Mouse (Mus musculus): ENCODE measurements around the gene Calhm1. TPM values are rescaled to one million over a fixed set of nuclear protein-coding genes. Genes with fewer than 3 reads are reported as not detected.

The Calhm1 gene
- polyA plus RNA-seq (2012; rRNA removed), result 0.13 TPM in 1 of 2 replicates, not detected in the other

DNA sequence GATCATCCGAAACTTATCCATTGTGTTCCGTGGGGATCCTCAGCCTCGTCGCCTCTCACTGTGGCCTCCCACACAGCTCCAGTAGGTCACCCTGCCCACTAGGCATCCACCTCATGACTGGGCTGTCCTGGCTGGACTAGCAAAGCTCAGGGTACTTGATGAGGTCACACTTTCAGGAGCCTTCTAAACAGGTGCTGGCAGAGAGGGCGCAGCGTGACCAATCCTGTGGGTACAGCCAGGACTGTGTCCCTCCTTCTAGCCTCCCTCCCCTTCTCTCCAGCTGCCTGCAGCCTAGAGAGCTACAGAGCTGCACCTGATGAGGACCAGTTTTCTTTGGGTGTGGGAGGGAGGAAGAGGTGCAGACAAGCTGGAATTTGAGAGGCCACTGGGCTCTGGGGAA, at the start of gene Calhm1:
TSS of gene Calhm1 (minus strand) at position 101 of the 400 bp plus-strand sequence.
- Histone ChIP-seq H3K27ac (ENCODE audit: control insufficient read depth, insufficient read depth, low read length) (no peak within 1 kb of the TSS), H3K27me3 (ENCODE audit: control insufficient read depth, insufficient read depth, low read length) (no peaks in the 10 kb centered on the region; the same call in 1 of the 2 replicates), H3K36me3 (ENCODE audit: control insufficient read depth, insufficient read depth, low read length) (no peaks in the 10 kb centered on the region), H3K4me3 (ENCODE audit: control insufficient read depth, insufficient read depth, low read length) (no peak within 1 kb of the TSS), H3K4me1 (replicated peaks; ENCODE audit: control insufficient read depth, insufficient read depth, low read length) (peaks cover 6% of the 10 kb centered on the region)
- no peak for TF ChIP-seq CTCF (IDR thresholded peaks at IDR 0.05; ENCODE audit: borderline replicate concordance, control insufficient read depth, extremely low read depth, insufficient read depth, low read length, poor library complexity)
- no peak for TF ChIP-seq POLR2A (IDR thresholded peaks at IDR 0.05; ENCODE audit: control insufficient read depth, extremely low read depth, insufficient read depth, low read length, poor library complexity)
- 95% methylated on average over 6 of the region's 6 CpGs for WGBS
- DNase-seq, result no peak

- no peak for TF ChIP-seq CTCF (IDR thresholded peaks at IDR 0.05; ENCODE audit: borderline replicate concordance, control insufficient read depth, extremely low read depth, insufficient read depth, low read length, poor library complexity)
- no peak for TF ChIP-seq POLR2A (IDR thresholded peaks at IDR 0.05; ENCODE audit: control insufficient read depth, extremely low read depth, insufficient read depth, low read length, poor library complexity)
- Histone ChIP-seq H3K27me3 (ENCODE audit: control insufficient read depth, insufficient read depth, low read length) (no peaks in the 10 kb centered on the region), H3K4me3 (ENCODE audit: control insufficient read depth, insufficient read depth, low read length) (no peak overlapping the region), H3K36me3 (ENCODE audit: control insufficient read depth, insufficient read depth, low read length) (no peaks in the 10 kb centered on the region), H3K27ac (ENCODE audit: control insufficient read depth, insufficient read depth, low read length) (no peak overlapping the region), H3K4me1 (replicated peaks; ENCODE audit: control insufficient read depth, insufficient read depth, low read length) (no peaks in the 10 kb centered on the region)
- no peak for DNase-seq
- WGBS, result 99% methylated on average over 5 of the region's 5 CpGs
Observed at GRCm38 (mm10) chr19:47192158-47192557, 48.1 kb upstream of the Calhm1 start.

GRCm38 (mm10) chr19:47188515-47189128, 44.6 kb upstream of the Calhm1 start:
- Histone ChIP-seq H3K27me3 (ENCODE audit: control insufficient read depth, insufficient read depth, low read length) (no peaks in the 10 kb centered on the region), H3K36me3 (ENCODE audit: control insufficient read depth, insufficient read depth, low read length) (no peaks in the 10 kb centered on the region), H3K4me1 (replicated peaks; ENCODE audit: control insufficient read depth, insufficient read depth, low read length) (no peaks in the 10 kb centered on the region; the same call in 1 of the 2 replicates), H3K4me3 (ENCODE audit: control insufficient read depth, insufficient read depth, low read length) (no peak overlapping the region), H3K27ac (ENCODE audit: control insufficient read depth, insufficient read depth, low read length) (no peak overlapping the region)
- no peak for DNase-seq
- no peak for TF ChIP-seq CTCF (IDR thresholded peaks at IDR 0.05; ENCODE audit: borderline replicate concordance, control insufficient read depth, extremely low read depth, insufficient read depth, low read length, poor library complexity)
- no peak for TF ChIP-seq POLR2A (IDR thresholded peaks at IDR 0.05; ENCODE audit: control insufficient read depth, extremely low read depth, insufficient read depth, low read length, poor library complexity)
- WGBS, result 92% methylated on average over 11 of the region's 11 CpGs

DNA sequence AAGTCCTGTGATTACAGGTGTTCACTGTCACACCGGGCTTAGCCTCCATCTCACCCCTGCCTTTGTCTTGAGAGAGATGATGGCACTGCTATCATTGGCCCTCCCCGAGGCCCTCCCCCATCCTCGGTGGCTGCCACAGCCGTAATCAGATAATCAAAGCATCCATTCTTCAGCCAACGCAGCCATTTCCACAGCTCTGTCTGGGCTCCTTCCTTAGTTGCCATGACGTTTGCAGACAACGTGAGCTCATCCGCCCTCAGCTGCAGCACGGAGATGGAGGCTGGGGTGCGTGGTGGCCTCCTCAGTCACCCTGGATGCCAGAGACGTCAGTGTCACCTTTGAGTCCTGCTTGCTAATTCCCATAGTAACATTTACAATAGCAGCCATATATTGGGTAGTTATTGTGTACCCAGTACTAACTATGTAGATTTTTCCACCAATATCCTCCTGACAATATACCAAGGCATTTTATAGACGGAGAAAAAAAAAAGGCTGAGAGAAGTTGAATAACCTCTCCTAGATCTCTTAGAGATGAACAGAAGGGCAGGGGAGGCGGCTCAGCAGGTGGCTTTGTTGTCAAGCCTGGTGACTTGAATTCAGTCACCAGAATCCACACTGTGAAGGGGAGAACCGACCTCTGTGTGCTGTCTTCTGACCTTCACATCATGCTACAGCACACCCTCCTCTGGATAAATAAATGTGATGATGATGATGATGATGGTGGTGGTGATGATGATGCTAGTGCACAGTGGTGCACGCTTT, 42.6 kb upstream of the Calhm1 start:
- no peak for DNase-seq
- no peak overlapping the region for H3K27ac ChIP-seq (ENCODE audit: control insufficient read depth, insufficient read depth, low read length)
- TF ChIP-seq CTCF (IDR thresholded peaks at IDR 0.05; ENCODE audit: borderline replicate concordance, control insufficient read depth, extremely low read depth, insufficient read depth, low read length, poor library complexity) (no peak), POLR2A (IDR thresholded peaks at IDR 0.05; ENCODE audit: control insufficient read depth, extremely low read depth, insufficient read depth, low read length, poor library complexity) (no peak)
- H3K36me3 ChIP-seq (ENCODE audit: control insufficient read depth, insufficient read depth, low read length), result no peaks in the 10 kb centered on the region
- H3K27me3 ChIP-seq (ENCODE audit: control insufficient read depth, insufficient read depth, low read length), result no peaks in the 10 kb centered on the region
- H3K4me1 ChIP-seq (replicated peaks; ENCODE audit: control insufficient read depth, insufficient read depth, low read length), result no peaks in the 10 kb centered on the region; the same call in 1 of the 2 replicates
- 86% methylated on average over 15 of the region's 15 CpGs for WGBS
- no peak overlapping the region for H3K4me3 ChIP-seq (ENCODE audit: control insufficient read depth, insufficient read depth, low read length)

DNA sequence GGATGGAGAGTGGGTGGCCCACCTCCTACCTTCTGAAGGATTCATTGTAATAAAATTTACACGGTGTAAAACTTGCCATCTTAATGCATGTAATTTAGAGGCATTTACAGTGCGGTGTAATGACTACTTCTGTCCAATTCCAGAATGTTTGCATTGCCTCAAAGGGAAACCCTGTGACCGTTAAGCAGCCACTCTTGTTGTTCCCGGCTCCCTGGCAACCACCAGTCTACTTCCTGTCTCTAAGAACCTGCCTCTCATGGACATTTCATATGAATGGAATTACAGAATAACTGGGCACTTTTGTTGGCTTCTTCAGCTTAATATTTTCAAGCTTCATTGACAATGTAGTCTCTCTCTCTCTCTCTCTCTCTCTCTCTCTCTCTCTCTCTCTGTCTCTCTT, 40.7 kb upstream of the Calhm1 start:
- no peaks in the 10 kb centered on the region for H3K36me3 ChIP-seq (ENCODE audit: control insufficient read depth, insufficient read depth, low read length)
- no peaks in the 10 kb centered on the region; the same call in 1 of the 2 replicates for H3K27me3 ChIP-seq (ENCODE audit: control insufficient read depth, insufficient read depth, low read length)
- WGBS, result 43% methylated on average over 4 of the region's 4 CpGs
- no peak overlapping the region for H3K27ac ChIP-seq (ENCODE audit: control insufficient read depth, insufficient read depth, low read length)
- DNase-seq, result no peak
- H3K4me1 ChIP-seq (replicated peaks; ENCODE audit: control insufficient read depth, insufficient read depth, low read length), result no peaks in the 10 kb centered on the region; the same call in 1 of the 2 replicates
- H3K4me3 ChIP-seq (ENCODE audit: control insufficient read depth, insufficient read depth, low read length), result no peak overlapping the region
- TF ChIP-seq CTCF (IDR thresholded peaks at IDR 0.05; ENCODE audit: borderline replicate concordance, control insufficient read depth, extremely low read depth, insufficient read depth, low read length, poor library complexity) (no peak), POLR2A (IDR thresholded peaks at IDR 0.05; ENCODE audit: control insufficient read depth, extremely low read depth, insufficient read depth, low read length, poor library complexity) (no peak)

GRCm38 (mm10) chr19:47184221-47184620, 40.2 kb upstream of the Calhm1 start:
- 81% methylated on average over 8 of the region's 8 CpGs for WGBS
- H3K27me3 ChIP-seq (ENCODE audit: control insufficient read depth, insufficient read depth, low read length), result no peaks in the 10 kb centered on the region; the same call in 1 of the 2 replicates

More at GRCm38 (mm10) chr19:47184221-47184620, 40.2 kb upstream of the Calhm1 start:
- Histone ChIP-seq H3K27ac (ENCODE audit: control insufficient read depth, insufficient read depth, low read length) (no peak overlapping the region), H3K4me1 (replicated peaks; ENCODE audit: control insufficient read depth, insufficient read depth, low read length) (peaks cover 3% of the 10 kb centered on the region), H3K36me3 (ENCODE audit: control insufficient read depth, insufficient read depth, low read length) (no peaks in the 10 kb centered on the region), H3K4me3 (ENCODE audit: control insufficient read depth, insufficient read depth, low read length) (no peak overlapping the region)
- no peak for TF ChIP-seq POLR2A (IDR thresholded peaks at IDR 0.05; ENCODE audit: control insufficient read depth, extremely low read depth, insufficient read depth, low read length, poor library complexity)
- TF ChIP-seq CTCF (IDR thresholded peaks at IDR 0.05; ENCODE audit: borderline replicate concordance, control insufficient read depth, extremely low read depth, insufficient read depth, low read length, poor library complexity), result no peak
- DNase-seq, result no peak
